ENCODE assay signal across 8 mouse cellular contexts in the genomic region with DNA sequence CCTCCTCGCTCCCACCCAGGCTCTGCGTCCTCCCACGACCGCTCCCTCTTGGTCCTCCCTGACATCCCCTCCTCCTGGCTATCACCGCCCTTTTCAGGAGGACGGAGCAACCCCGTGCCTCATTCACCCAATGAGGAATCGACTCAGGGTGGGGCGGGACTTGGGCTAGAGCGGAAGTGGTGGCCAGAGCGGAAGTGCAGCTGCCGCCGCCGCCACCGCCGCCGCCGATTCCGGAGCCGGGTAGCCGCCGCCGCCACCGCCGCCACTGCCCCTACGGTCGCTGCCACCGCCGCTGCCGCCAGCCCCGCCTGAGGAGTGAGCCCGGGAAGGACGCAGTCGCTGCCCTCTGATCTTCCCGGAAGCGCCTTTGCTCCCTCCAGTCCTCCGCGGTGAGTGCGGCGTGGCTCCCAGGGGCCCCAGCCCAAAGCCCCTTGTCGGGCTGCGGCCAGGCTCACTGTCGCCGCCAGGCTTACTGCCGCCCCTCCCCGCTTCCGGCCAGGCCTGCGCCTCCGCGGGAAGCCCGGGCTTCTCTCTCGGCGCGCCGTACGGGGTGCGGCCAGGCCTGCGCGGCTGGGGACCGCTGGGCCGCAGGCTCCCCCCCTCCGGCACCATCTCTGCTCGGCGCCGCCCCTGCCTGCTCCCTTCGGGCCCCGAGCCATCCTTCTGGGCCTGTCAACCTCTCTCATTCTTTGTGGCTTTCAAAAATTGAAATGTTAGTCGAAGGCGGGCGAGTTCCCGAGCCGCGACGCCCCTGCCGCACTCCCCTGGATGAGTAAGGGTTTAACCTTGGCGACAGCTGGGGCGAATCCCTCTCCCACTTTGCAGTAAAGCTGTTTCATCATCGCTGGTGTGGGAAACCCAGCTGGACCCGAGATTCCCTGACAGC. TPM values are rescaled to one million over a fixed set of nuclear protein-coding genes. Genes with fewer than 3 reads are reported as not detected.
DNase-seq lines count a peak whose midpoint lies in the region; ATAC-seq lines count a peak whose summit lies in the region.

No protein-coding gene starts in this region.

- H3K4me1 ChIP-seq in embryonic facial prominence, embryonic 11.5 days (ENCODE audit: control insufficient read depth, insufficient read depth, low read length), result no peaks in the 10 kb centered on the region; the same call in 1 of the 2 replicates
- H3K4me1 ChIP-seq in limb, embryonic 13.5 days, result peaks cover 28% of the 10 kb centered on the region
- H3K4me1 ChIP-seq in midbrain, embryonic 15.5 days, result peaks cover 37% of the 10 kb centered on the region

- no peaks in the 10 kb centered on the region for H3K9me3 ChIP-seq in embryonic facial prominence, embryonic 11.5 days (replicated peaks; ENCODE audit: control insufficient read depth, low read length)
- H3K9me3 ChIP-seq in limb, embryonic 13.5 days, result no peaks in the 10 kb centered on the region
- H3K9me3 ChIP-seq in midbrain, embryonic 15.5 days, result no peaks in the 10 kb centered on the region

- H3K4me2 ChIP-seq in embryonic facial prominence, embryonic 11.5 days (ENCODE audit: low read depth, low read length), result peak overlapping the region; percentile 67
- H3K4me2 ChIP-seq in limb, embryonic 13.5 days (replicated peaks), result peak overlapping the region; percentile 81
- H3K4me2 ChIP-seq in midbrain, embryonic 15.5 days, result peak overlapping the region; percentile 66

- H3K9ac ChIP-seq in embryonic facial prominence, embryonic 11.5 days (replicated peaks; ENCODE audit: low read length), result peak overlapping the region; percentile 92
- H3K9ac ChIP-seq in limb, embryonic 13.5 days, result peak overlapping the region; percentile 92
- peak overlapping the region; percentile 98 for H3K9ac ChIP-seq in midbrain, embryonic 15.5 days

- peak; percentile 98 for DNase-seq in 416B (ENCODE audit: low read depth)
- DNase-seq in adrenal gland, postnatal 10 days, result peak; percentile 96
- peak; percentile 97 for DNase-seq in embryonic facial prominence, embryonic 11.5 days (ENCODE audit: low spot score)
- DNase-seq in heart, adult 11 months, result peak; percentile 100
- peak; percentile 90 for DNase-seq in kidney, adult 18-20 months
- peak; percentile 86 to 88 for DNase-seq in spleen, adult 18-20 months

- no peaks in the 10 kb centered on the region for H3K36me3 ChIP-seq in embryonic facial prominence, embryonic 11.5 days (replicated peaks; ENCODE audit: control insufficient read depth, insufficient read depth, low read depth, low read length)
- peaks cover 5% of the 10 kb centered on the region; the same call in 1 of the 2 replicates for H3K36me3 ChIP-seq in limb, embryonic 13.5 days
- no peaks in the 10 kb centered on the region for H3K36me3 ChIP-seq in midbrain, embryonic 15.5 days (replicated peaks)

- peak overlapping the region; percentile 85 for H3K27ac ChIP-seq in embryonic facial prominence, embryonic 11.5 days (replicated peaks; ENCODE audit: low read depth, low read length)
- peak overlapping the region; percentile 85 for H3K27ac ChIP-seq in limb, embryonic 13.5 days
- peak overlapping the region; percentile 95 for H3K27ac ChIP-seq in midbrain, embryonic 15.5 days

- WGBS in embryonic facial prominence, embryonic 11.5 days, result under 1% methylated on average over 61 of the region's 79 CpGs
- WGBS in limb, embryonic 13.5 days, result under 1% methylated on average over 59 of the region's 79 CpGs
- under 1% methylated on average over 47 of the region's 79 CpGs for WGBS in midbrain, embryonic 15.5 days

- peak overlapping the region; percentile 73 for H3K4me3 ChIP-seq in embryonic facial prominence, embryonic 11.5 days (ENCODE audit: low read depth, low read length)
- H3K4me3 ChIP-seq in limb, embryonic 13.5 days, result peak overlapping the region; percentile 95
- peak overlapping the region; percentile 98 for H3K4me3 ChIP-seq in midbrain, embryonic 15.5 days

- peak; percentile 100 for ATAC-seq in embryonic facial prominence, embryonic 11.5 days (replicated peaks; ENCODE audit: insufficient number of reproducible peaks, low FRiP score, low TSS enrichment, low read depth)
- peak; percentile 100 for ATAC-seq in limb, embryonic 13.5 days (ENCODE audit: low FRiP score, low read depth)
- peak; percentile 100 for ATAC-seq in midbrain, embryonic 15.5 days (replicated peaks)

- no peaks in the 10 kb centered on the region for H3K27me3 ChIP-seq in embryonic facial prominence, embryonic 11.5 days (ENCODE audit: control insufficient read depth, insufficient read depth, low read length)
- no peaks in the 10 kb centered on the region for H3K27me3 ChIP-seq in limb, embryonic 13.5 days
- no peaks in the 10 kb centered on the region for H3K27me3 ChIP-seq in midbrain, embryonic 15.5 days (replicated peaks)

RNA-seq across cellular contexts. Expression of a gene that starts 0.5 kb away (rescaled TPM):
- 100 to 1,000 TPM; 248 to 255 TPM for total RNA-seq in adrenal gland, postnatal 10 days (2021)
- 332 and 344 TPM in 2 replicates for polyA plus RNA-seq in embryonic facial prominence, embryonic 11.5 days (2014; fragmentation: Nextera tagmentation; extraction: Ambion mirVana)
- polyA plus RNA-seq in limb, embryonic 13.5 days (2015; fragmentation: Nextera tagmentation; extraction: Ambion mirVana), result 338 and 342 TPM in 2 replicates
- polyA plus RNA-seq in midbrain, embryonic 15.5 days (2015; fragmentation: Nextera tagmentation; extraction: Ambion mirVana), result 481 and 500 TPM in 2 replicates

RNA-seq across cellular contexts. Expression of a gene that starts 30.0 kb away (rescaled TPM):
- 1 to 10 TPM; 1.9 to 2.5 TPM for total RNA-seq in adrenal gland, postnatal 10 days (2021)
- polyA plus RNA-seq in embryonic facial prominence, embryonic 11.5 days (2014; fragmentation: Nextera tagmentation; extraction: Ambion mirVana), result 1.4 and 2.2 TPM in 2 replicates
- polyA plus RNA-seq in limb, embryonic 13.5 days (2015; fragmentation: Nextera tagmentation; extraction: Ambion mirVana), result 3.2 and 3.7 TPM in 2 replicates
- polyA plus RNA-seq in midbrain, embryonic 15.5 days (2015; fragmentation: Nextera tagmentation; extraction: Ambion mirVana), result 2.2 and 2.4 TPM in 2 replicates

Comparison
In these comparisons a context has a peak if more than half of its experiments do, and no peak if none do; other contexts are left out.
1. Peak in every context shown above with its lines: DNase-seq, ATAC-seq, H3K4me3 ChIP-seq and H3K27ac ChIP-seq.